Mouse (Mus musculus): Measurements from ENCODE around the gene Gm5767.
"Not testable (repeated sequence)": the region's sequence is repeated elsewhere in the genome, so short reads cannot be mapped to it uniquely, and the experiment has no call there.

Gene Gm5767

DNA sequence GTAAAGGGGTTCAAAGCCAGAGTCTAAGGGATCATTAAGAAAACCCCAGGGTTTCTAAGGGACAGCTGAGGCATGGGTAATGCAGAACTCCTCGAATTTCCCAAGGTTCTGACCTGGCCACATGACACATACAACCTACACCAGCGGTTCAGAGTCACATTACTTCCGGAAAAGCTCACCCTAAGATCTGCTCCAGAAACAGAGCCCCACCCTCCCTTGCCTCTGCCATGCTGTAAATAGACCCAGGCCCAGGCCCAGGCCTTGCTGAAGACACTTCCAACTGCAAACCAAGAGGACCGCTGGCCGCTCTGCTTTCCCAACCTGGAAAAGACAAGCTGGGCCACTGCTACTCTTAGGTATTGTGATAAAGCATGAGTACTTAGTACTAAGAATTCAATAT lies 34.3 kb downstream of the Gm5767 start:
- no peak for DNase-seq (ENCODE audit: low spot score)

DNA sequence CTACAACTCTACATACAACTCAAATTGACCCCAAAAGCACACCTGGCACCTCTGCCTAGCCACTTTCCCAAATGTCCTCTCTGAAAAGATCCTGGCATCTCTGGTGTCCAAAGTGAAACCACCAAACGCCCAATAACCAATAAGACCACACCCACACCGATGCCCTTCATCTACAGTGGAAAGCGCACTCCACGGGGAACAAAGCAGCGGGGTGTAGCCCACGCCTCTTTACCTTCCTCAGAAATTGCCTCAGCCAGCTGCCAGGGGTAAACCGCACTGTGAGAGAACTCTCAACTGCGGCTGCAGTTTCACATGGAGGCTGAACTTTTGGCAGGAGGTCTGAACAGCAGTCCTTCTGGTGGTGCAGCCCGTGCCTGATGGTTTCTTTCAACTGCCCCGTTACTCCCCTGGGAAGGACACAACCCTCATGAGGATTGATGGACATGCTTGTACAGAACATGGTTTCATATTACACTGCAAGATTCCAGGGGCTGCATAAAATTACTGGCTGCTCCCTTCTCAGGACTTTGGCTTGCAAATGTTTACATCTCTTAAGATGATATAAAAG lies 35.0 kb downstream of the Gm5767 start:
- no peak for DNase-seq (ENCODE audit: low spot score)

DNA sequence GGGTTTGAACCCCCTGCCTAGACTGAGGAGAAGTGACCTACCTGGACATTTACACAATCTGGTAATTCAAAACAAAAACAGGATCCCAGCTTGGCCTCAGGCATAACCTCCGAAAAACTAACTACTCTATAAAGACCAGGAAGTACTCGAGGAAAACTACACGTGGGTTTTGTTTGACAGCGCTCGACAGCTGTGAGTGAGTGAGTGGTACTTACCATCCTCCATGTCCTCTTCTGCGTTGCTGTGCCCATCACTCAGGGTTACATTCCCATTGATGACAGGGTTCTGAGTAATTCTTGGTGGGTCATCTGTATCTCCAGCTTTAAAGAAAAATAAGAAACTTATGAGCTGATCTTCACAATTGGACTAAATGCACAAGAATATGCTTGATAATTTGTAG lies 35.7 kb downstream of the Gm5767 start:
- no peak for DNase-seq (ENCODE audit: low spot score)

DNA sequence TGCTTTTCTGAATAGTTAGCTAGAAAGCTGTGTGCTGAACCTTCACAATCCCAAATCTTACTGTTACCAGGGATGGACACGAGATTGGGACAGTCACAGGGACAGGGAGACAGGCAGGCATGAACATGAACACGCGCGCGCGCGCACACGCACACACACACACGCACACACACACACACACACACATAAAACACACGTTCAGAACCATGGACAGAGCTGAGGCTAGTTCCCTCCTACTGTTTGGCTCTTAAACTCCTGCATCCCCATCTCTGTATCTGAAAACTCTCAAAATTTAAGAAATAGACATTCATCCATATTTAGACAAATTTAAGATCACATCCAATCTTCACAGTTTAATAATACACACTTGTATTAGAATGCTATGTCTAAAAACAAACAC lies 37.2 kb downstream of the Gm5767 start:
- DNase-seq (ENCODE audit: low spot score): no peak

DNA sequence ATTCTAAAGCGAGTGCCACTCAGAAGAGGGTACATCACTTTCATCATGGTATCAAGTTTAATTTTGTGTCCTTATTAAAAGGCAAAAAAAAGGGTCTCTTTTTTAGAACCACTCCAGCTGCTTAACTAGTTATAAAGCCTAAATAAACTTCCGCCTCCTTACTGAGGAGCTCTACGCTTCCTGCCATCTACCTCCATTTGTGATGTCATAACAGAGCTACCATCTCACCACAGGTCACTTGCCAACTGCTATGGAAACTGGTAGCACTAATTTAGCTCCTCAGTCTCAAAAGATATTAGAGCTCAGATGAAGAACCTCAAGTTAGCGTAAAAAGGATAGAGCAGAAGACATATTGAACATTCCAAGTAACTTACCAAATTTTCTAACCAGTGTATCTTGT lies 39.9 kb downstream of the Gm5767 start:
- DNase-seq (ENCODE audit: low spot score): no peak

DNA sequence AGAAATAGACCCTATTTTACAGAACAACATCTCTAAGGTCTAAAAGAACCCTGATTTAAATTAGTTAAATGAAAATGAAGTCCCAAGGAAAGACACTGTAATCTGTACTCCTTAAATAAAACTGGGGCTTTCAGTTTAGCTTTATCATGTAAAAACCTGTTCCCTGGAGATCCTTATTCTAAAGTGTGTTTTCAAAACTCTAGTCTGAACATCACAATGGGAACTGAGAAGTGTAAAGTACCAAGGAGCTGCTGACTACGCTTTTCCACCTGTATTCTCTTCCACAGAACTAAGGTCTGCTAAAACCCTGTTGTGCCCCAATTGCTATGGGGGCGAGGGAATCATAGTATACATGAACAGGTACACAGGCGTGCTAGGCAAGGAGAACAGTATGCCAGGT lies 43.5 kb downstream of the Gm5767 start:
- no peak for DNase-seq (ENCODE audit: low spot score)

DNA sequence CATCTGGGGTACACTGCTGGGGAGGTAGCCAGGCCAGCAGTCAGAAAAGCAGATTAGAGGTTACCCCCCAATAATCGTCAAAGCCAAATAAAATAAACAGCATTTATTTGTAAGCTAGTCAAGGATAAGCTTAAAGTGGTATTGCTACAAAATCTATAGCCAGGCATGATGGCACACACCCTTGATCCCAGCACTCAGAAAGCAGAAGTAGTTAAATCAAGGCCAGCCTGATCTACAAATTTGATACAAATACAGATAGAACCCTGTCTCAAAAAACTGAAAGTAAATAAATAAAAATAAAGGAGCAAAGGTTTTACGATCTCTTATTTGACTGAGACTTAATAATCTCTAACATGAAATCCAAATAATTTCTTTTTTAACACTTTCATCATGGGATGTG lies 45.2 kb downstream of the Gm5767 start:
- DNase-seq (ENCODE audit: low spot score): no peak

DNA sequence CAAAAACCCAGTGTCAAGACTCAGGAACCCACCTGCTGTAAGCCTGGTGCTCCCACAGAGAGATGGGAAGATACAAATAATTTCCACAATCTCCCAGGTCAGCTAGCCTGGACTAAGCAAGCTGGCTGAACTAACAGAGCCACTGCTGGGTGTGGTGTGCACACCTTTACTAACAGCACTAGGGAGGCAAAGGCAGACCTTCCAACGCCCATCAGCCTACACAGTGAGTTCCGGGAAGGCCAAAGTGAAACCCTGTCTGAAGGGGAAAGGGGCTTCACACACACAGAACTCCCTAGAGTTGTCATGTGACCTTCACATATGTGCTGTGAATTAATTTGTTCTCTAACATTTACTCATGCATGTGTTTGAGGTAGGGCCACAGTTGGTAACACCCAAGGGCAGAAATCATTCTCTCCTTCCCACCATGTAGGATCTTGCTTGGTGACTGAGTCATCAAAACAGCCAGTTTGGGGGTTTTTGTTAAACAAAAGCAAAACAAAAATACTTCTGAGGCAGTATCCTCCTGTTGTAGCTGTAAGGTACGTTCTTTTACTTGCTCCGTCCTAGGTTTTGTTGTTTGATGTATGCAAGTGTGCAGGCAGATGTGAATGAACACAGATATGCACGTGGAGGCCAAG lies 47.7 kb downstream of the Gm5767 start:
- no peak for DNase-seq (ENCODE audit: low spot score)

DNA sequence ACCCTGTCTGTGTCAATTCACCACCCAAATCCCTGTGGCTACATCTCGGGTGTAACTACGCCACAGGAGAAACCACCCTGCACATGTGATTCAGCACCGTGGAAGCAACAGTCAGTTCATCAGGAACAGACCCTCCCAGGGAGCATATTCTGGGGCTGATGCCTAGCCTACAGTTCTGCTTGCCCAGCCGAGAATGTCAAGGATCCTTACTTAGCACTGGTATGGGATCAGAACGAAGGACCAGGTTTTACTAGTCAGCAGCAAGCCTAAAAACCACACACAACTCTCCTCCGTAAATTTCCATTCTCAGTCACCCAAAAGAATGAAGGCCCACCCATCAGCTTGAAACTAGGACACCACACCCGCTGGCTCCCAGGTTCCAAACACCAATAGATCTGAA lies 51.1 kb downstream of the Gm5767 start:
- DNase-seq (ENCODE audit: low spot score): no peak

DNA sequence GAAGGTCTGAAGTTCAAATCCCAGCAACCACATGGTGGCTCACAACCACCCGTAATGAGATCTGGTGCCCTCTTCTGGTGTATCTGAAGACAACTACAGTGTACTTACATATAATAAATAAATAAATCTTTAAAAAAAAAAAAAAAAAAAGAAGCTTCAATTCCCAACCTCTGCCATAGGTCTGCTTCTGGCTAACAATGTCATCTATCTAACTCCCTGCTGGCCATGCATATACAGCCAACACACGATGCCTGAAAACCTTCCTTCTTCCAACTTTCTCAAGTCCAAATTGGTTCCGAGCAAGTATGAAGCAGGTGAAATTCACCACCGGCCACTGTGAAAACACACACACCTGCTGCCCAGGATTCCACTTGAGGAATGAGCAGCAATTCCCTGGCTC lies 51.9 kb downstream of the Gm5767 start:
- not testable (repeated sequence) for DNase-seq (ENCODE audit: low spot score)
